Mouse (Mus musculus) lung, embryonic 14.5 days (tissue): Measurements from ENCODE around the gene Slc4a4. TPM values are rescaled to one million over a fixed set of nuclear protein-coding genes. Genes with fewer than 3 reads are reported as not detected.

Source experiments
- ATAC-seq: fragments of 200-750 bp; cut with Nextera tagmentation; 2 replicates; pipeline ENCODE4 v1.8.0; 2017; ENCODE audit warnings: mild to moderate bottlenecking, moderate TSS enrichment, moderate library complexity; ENCODE audit not compliant: insufficient read depth
- DNase-seq: peaks from one replicate; pipeline ENCODE4 v3.0.0-alpha.2; 2015
- H3K27ac ChIP-seq: fragments of 300-500 bp; sonication (generic); 2 replicates; pipeline ENCODE4 v1.5.1; 2014; ENCODE audit warnings: low read depth, mild to moderate bottlenecking, moderate library complexity
- H3K27me3 ChIP-seq: fragments of 300-500 bp; sonication (generic); 2 replicates; pipeline ENCODE4 v1.6.1; 2014; ENCODE audit warnings: low read length, control low read depth; ENCODE audit not compliant: insufficient read depth
- H3K36me3 ChIP-seq: fragments of 300-500 bp; sonication (generic); 2 replicates; pipeline ENCODE4 v1.6.1; 2014; ENCODE audit warnings: control low read depth; ENCODE audit not compliant: insufficient read depth
- H3K4me1 ChIP-seq: fragments of 300-500 bp; sonication (generic); 2 replicates; pipeline ENCODE4 v1.6.1; 2014; ENCODE audit warnings: antibody characterized with exemption, control low read depth; ENCODE audit not compliant: insufficient read depth
- H3K4me2 ChIP-seq: fragments of 300-500 bp; sonication (generic); 2 replicates; pipeline ENCODE4 v1.6.1; 2014; ENCODE audit warnings: mild to moderate bottlenecking
- H3K4me3 ChIP-seq: fragments of 300-500 bp; sonication (generic); 2 replicates; pipeline ENCODE4 v1.5.1; 2014; ENCODE audit warnings: low read depth, low read length
- H3K9ac ChIP-seq: fragments of 300-500 bp; sonication (generic); 2 replicates; pipeline ENCODE4 v1.6.1; 2014
- H3K9me3 ChIP-seq: fragments of 300-500 bp; sonication (generic); 2 replicates; pipeline ENCODE4 v1.6.1; 2016; ENCODE audit warnings: low read depth, low read length, control low read depth
- CTCF ChIP-seq: IDR thresholded peaks from 2 replicates; pipeline ENCODE4 v1.5.1; 2016; ENCODE audit warnings: antibody characterized with exemption, low read depth
- WGBS: fragments of 180-500 bp; shearing (Covaris S2); extraction: QIAGEN DNeasy Blood & Tissue Kit; methylation state at CpG from one replicate; pipeline ENCODE4 v1.1.7; 2014; 5-methylcytosine and 5-hydroxymethylcytosine counted together
- polyA plus RNA-seq: library from polyadenylated mRNA; unstranded; fragments of >200 nt; fragmentation: Nextera tagmentation; extraction: Ambion mirVana; gene quantifications from 2 replicates; pipeline ENCODE4 v1.2.1, GENCODE M21; 2014

Gene Slc4a4
- polyA plus RNA-seq, 1 experiment from 2014 or later = 5.2 TPM

DNA sequence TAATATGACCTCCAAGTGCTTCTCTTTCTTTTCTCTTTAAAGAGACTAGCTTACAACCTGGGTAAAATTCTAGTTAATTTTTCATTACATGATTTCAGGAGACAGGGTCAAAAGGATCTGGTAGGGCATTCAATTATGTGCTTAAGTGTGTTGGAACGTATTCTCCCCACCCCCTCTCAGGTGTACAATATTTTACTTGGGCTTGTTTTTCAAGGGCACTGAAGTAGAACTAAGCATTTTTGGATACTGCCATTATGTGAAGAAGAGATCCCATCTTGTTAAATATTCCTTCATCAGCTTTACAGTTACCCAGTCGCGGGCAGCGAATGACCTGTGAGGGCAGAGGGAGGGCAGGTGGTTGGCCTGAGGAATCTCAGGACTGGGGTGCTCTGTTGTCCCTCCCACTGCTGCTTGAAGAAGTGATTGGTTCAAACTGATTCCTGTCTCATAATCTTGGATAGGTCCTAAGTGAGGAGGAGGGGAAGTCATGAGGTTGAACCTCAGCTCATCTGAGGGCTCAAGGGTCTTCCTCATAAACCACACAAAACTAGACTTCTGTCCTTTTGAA lies 141.0 kb downstream of the Slc4a4 start:
- Histone ChIP-seq H3K9me3 (no peaks in the 10 kb centered on the region), H3K27me3 (no peaks in the 10 kb centered on the region), H3K4me1 (no peaks in the 10 kb centered on the region), H3K4me2 (no peak overlapping the region), H3K36me3 (no peaks in the 10 kb centered on the region), H3K9ac (no peak overlapping the region), H3K4me3 (no peak overlapping the region), H3K27ac (no peak overlapping the region)
- ATAC-seq (no peak), DNase-seq (no peak)
- WGBS = 90% methylated on average over 4 of the region's 4 CpGs
- TF ChIP-seq CTCF = no peak

GRCm38 (mm10) chr5:89032647-89033046 lies 146.0 kb downstream of the Slc4a4 start:
- H3K36me3 ChIP-seq = no peaks in the 10 kb centered on the region
- H3K9me3 ChIP-seq = no peaks in the 10 kb centered on the region
- no peak overlapping the region for H3K4me2 ChIP-seq
- H3K27ac ChIP-seq = no peak overlapping the region
- no peak for TF ChIP-seq CTCF
- 57% methylated on average over 8 of the region's 8 CpGs for WGBS
- H3K4me3 ChIP-seq = no peak overlapping the region
- no peaks in the 10 kb centered on the region; the same call in 1 of the 2 replicates for H3K4me1 ChIP-seq
- no peak overlapping the region for H3K9ac ChIP-seq
- ATAC-seq (no peak), DNase-seq (no peak)
- no peaks in the 10 kb centered on the region for H3K27me3 ChIP-seq

GRCm38 (mm10) chr5:89033256-89033655 lies 146.6 kb downstream of the Slc4a4 start:
- DNase-seq (no peak), ATAC-seq (no peak)
- 71% methylated on average over 4 of the region's 4 CpGs for WGBS
- H3K9me3 ChIP-seq = no peaks in the 10 kb centered on the region
- H3K4me3 ChIP-seq = no peak overlapping the region
- H3K4me1 ChIP-seq = no peaks in the 10 kb centered on the region; the same call in 1 of the 2 replicates
- H3K9ac ChIP-seq = no peak overlapping the region
- no peaks in the 10 kb centered on the region for H3K27me3 ChIP-seq
- no peak overlapping the region for H3K4me2 ChIP-seq
- TF ChIP-seq CTCF = no peak
- H3K27ac ChIP-seq = no peak overlapping the region
- no peaks in the 10 kb centered on the region for H3K36me3 ChIP-seq

DNA sequence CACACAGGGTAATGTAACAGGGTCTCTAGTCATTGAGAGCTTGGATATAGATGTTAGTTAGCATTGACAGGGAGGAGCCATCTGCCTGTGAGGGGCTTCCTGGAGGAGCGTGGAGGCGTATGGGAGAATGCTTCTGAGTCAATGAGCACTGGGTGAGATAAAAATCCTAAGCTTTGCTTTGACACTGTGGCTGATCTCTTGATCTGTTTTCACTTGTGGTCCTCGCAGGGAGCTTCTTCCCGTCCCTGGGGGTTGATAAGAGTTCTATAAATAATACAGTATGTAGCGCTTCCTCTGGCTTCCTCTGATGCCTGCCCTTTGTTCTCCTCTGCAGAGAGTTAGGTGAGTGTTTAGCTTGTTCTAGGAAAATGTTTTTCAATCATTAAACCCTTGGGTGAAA lies 149.5 kb downstream of the Slc4a4 start:
- Histone ChIP-seq H3K27me3 (no peaks in the 10 kb centered on the region), H3K4me3 (no peak overlapping the region), H3K9me3 (no peaks in the 10 kb centered on the region), H3K36me3 (no peaks in the 10 kb centered on the region), H3K4me2 (no peak overlapping the region), H3K9ac (no peak overlapping the region), H3K27ac (no peak overlapping the region), H3K4me1 (no peaks in the 10 kb centered on the region; the same call in 1 of the 2 replicates)
- DNase-seq (peak; percentile 34), ATAC-seq (peak; percentile 61; the same call in 1 of the 2 replicates)
- TF ChIP-seq CTCF = no peak
- 26% methylated on average over 5 of the region's 5 CpGs for WGBS

GRCm38 (mm10) chr5:89040814-89041213 lies 154.2 kb downstream of the Slc4a4 start:
- H3K27ac ChIP-seq = no peak overlapping the region
- no peak for TF ChIP-seq CTCF
- ATAC-seq = no peak
- 30% methylated on average over 3 of the region's 3 CpGs for WGBS
- no peak overlapping the region for H3K9ac ChIP-seq
- peak; percentile 59 for DNase-seq
- H3K4me3 ChIP-seq = no peak overlapping the region
- H3K27me3 ChIP-seq = no peaks in the 10 kb centered on the region
- H3K4me1 ChIP-seq = peaks cover 9% of the 10 kb centered on the region
- H3K4me2 ChIP-seq = no peak overlapping the region
- H3K9me3 ChIP-seq = no peaks in the 10 kb centered on the region
- H3K36me3 ChIP-seq = no peaks in the 10 kb centered on the region

- peak; percentile 90 for DNase-seq
- Histone ChIP-seq H3K4me1 (peaks cover 9% of the 10 kb centered on the region), H3K27me3 (no peaks in the 10 kb centered on the region), H3K9ac (no peak overlapping the region), H3K4me2 (no peak overlapping the region), H3K27ac (peak overlapping the region; percentile 60), H3K36me3 (peaks cover 3% of the 10 kb centered on the region; the same call in 1 of the 2 replicates), H3K9me3 (no peaks in the 10 kb centered on the region), H3K4me3 (no peak overlapping the region)
- TF ChIP-seq CTCF = no peak
- WGBS = 13% methylated on average over 5 of the region's 5 CpGs
- ATAC-seq = peak; percentile 91
Observed at GRCm38 (mm10) chr5:89043846-89044245, 157.2 kb downstream of the Slc4a4 start.

DNA sequence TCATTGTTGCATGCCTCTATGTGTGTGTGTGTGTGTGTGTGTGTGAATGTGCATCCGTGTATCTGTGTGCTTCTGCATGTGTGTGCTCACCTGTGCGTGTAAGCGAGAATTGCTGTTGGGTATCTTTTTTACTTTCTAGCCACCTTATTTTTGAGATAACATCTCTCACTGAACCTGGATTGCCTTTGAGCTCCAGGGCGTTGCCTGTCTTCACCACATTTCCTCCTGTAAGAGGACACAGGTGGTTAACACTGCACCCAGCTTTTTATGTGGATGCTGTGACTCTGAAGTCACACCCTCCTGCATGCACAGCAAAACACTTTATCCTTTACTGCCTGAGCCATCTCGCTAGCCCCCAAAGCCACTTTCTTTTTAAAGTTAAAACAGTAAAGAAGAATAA lies 158.2 kb downstream of the Slc4a4 start:
- DNase-seq = no peak
- H3K36me3 ChIP-seq = peaks cover 3% of the 10 kb centered on the region; the same call in 1 of the 2 replicates
- H3K4me2 ChIP-seq = no peak overlapping the region
- H3K27me3 ChIP-seq = no peaks in the 10 kb centered on the region
- WGBS = 85% methylated on average over 5 of the region's 5 CpGs
- no peak for ATAC-seq
- H3K4me3 ChIP-seq = no peak overlapping the region
- H3K4me1 ChIP-seq = peaks cover 9% of the 10 kb centered on the region
- no peaks in the 10 kb centered on the region for H3K9me3 ChIP-seq
- H3K27ac ChIP-seq = peak overlapping the region; percentile 3; the same call in 1 of the 2 replicates
- TF ChIP-seq CTCF = no peak
- H3K9ac ChIP-seq = no peak overlapping the region
